Mouse (Mus musculus): ENCODE results near the gene Nlrp3. TPM values are rescaled to one million over a fixed set of nuclear protein-coding genes. Genes with fewer than 3 reads are reported as not detected.

The Nlrp3 gene
- polyA plus RNA-seq, 1 experiment from 2014 or later = 0.07 TPM

DNA sequence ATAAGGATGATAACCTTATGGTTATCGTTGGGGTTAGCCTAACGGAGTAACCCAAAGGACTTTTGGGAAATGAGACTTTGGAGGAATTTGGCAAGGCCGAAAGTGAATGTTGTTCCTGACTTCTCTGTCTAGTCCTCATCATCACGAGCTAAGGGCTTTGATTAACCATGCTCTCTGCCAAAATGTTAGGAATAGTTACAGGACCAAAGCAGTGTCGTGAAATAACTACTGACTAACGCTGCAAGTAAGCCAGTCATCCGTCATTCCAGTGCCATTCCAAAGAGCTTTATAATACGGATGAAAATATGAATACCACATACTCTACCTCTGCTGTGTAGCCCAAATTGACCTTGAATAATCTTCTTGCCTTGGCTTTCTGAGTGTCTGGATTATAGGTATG, 55.6 kb downstream of the Nlrp3 start:
- Histone ChIP-seq H3K4me3 (ENCODE audit: low read length) (no peak overlapping the region), H3K4me1 (ENCODE audit: insufficient read depth, low read length) (no peaks in the 10 kb centered on the region), H3K36me3 (ENCODE audit: insufficient read depth, low read length) (no peaks in the 10 kb centered on the region), H3K9ac (replicated peaks; ENCODE audit: low read length) (no peak overlapping the region), H3K27me3 (ENCODE audit: insufficient read depth, low read length) (no peaks in the 10 kb centered on the region), H3K9me3 (ENCODE audit: low read length) (no peaks in the 10 kb centered on the region), H3K27ac (ENCODE audit: low read length) (no peak overlapping the region), H3K4me2 (replicated peaks; ENCODE audit: low read depth, low read length) (no peak overlapping the region)
- WGBS = 87% methylated on average over 8 of the region's 8 CpGs
- ATAC-seq (ENCODE audit: low FRiP score, low TSS enrichment) = no peak

GRCm38 (mm10) chr11:59599211-59599610, 57.8 kb downstream of the Nlrp3 start:
- no peaks in the 10 kb centered on the region for H3K36me3 ChIP-seq (ENCODE audit: insufficient read depth, low read length)
- ATAC-seq (ENCODE audit: low FRiP score, low TSS enrichment) = no peak
- H3K27ac ChIP-seq (ENCODE audit: low read length) = no peak overlapping the region
- WGBS = 57% methylated on average over 7 of the region's 7 CpGs
- no peak overlapping the region for H3K9ac ChIP-seq (replicated peaks; ENCODE audit: low read length)
- H3K4me2 ChIP-seq (replicated peaks; ENCODE audit: low read depth, low read length) = no peak overlapping the region
- H3K27me3 ChIP-seq (ENCODE audit: insufficient read depth, low read length) = no peaks in the 10 kb centered on the region
- no peaks in the 10 kb centered on the region for H3K4me1 ChIP-seq (ENCODE audit: insufficient read depth, low read length)
- H3K9me3 ChIP-seq (ENCODE audit: low read length) = no peaks in the 10 kb centered on the region
- H3K4me3 ChIP-seq (ENCODE audit: low read length) = no peak overlapping the region

DNA sequence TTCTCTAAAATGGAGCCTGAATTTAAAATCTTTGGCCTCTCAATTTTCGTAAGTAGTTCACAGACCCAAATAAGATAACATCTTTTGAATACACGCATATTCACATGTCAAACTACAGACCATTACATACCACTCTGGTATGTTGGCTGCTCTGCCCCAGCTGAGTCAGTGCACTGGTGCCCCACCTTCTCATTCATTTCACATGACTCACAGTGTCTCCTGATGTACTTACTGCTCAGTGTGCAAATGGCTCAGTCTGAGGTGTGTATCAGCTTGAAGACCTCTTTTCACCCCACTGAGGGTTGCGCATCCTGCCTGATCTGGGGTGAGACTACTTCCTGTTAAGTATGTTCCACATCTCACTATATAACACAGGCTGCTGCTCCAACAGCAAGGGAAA, 59.5 kb downstream of the Nlrp3 start:
- Histone ChIP-seq H3K27ac (ENCODE audit: low read length) (no peak overlapping the region), H3K36me3 (ENCODE audit: insufficient read depth, low read length) (no peaks in the 10 kb centered on the region), H3K9me3 (ENCODE audit: low read length) (no peaks in the 10 kb centered on the region), H3K4me1 (ENCODE audit: insufficient read depth, low read length) (no peaks in the 10 kb centered on the region), H3K4me2 (replicated peaks; ENCODE audit: low read depth, low read length) (no peak overlapping the region), H3K27me3 (ENCODE audit: insufficient read depth, low read length) (no peaks in the 10 kb centered on the region), H3K4me3 (ENCODE audit: low read length) (no peak overlapping the region), H3K9ac (replicated peaks; ENCODE audit: low read length) (no peak overlapping the region)
- WGBS = 82% methylated on average over 3 of the region's 3 CpGs
- ATAC-seq (ENCODE audit: low FRiP score, low TSS enrichment) = no peak

GRCm38 (mm10) chr11:59602287-59602686, 60.9 kb downstream of the Nlrp3 start:
- Histone ChIP-seq H3K27ac (ENCODE audit: low read length) (no peak overlapping the region), H3K36me3 (ENCODE audit: insufficient read depth, low read length) (no peaks in the 10 kb centered on the region), H3K4me1 (ENCODE audit: insufficient read depth, low read length) (no peaks in the 10 kb centered on the region), H3K9ac (replicated peaks; ENCODE audit: low read length) (no peak overlapping the region), H3K27me3 (ENCODE audit: insufficient read depth, low read length) (no peaks in the 10 kb centered on the region), H3K4me3 (ENCODE audit: low read length) (no peak overlapping the region), H3K9me3 (ENCODE audit: low read length) (no peaks in the 10 kb centered on the region), H3K4me2 (replicated peaks; ENCODE audit: low read depth, low read length) (no peak overlapping the region)
- 55% methylated on average over 1 of the region's 1 CpGs for WGBS
- no peak for ATAC-seq (ENCODE audit: low FRiP score, low TSS enrichment)

DNA sequence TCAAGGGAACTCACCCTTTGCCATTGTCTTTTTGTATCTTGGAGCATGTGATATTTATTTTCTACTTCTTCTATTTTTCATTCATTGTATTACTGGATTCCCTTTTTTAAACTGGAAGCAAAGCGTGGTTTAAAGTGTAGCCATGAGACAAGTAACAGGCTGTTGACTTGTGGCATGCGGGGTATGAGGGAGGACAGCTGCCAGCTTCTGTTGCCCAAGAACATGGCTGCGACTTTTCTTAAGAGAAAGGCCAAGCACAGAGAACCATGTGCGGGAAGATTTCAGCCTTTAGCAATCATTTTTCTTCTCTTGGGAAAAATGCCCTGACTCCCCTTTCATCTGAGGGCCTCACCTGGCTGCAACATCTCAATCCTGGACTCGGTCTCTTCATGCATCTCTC, 70.3 kb downstream of the Nlrp3 start:
- Histone ChIP-seq H3K27ac (ENCODE audit: low read length) (no peak overlapping the region), H3K36me3 (ENCODE audit: insufficient read depth, low read length) (no peaks in the 10 kb centered on the region), H3K4me3 (ENCODE audit: low read length) (no peak overlapping the region), H3K27me3 (ENCODE audit: insufficient read depth, low read length) (0 out of 2 replicates have a peak, but pooled peaks cover 3% of the 10 kb centered on the region), H3K9ac (replicated peaks; ENCODE audit: low read length) (no peak overlapping the region), H3K4me2 (replicated peaks; ENCODE audit: low read depth, low read length) (no peak overlapping the region), H3K9me3 (ENCODE audit: low read length) (no peaks in the 10 kb centered on the region), H3K4me1 (ENCODE audit: insufficient read depth, low read length) (no peaks in the 10 kb centered on the region)
- no peak for ATAC-seq (ENCODE audit: low FRiP score, low TSS enrichment)
- WGBS = 78% methylated on average over 5 of the region's 5 CpGs

GRCm38 (mm10) chr11:59614120-59614519, 72.8 kb downstream of the Nlrp3 start:
- H3K36me3 ChIP-seq (ENCODE audit: insufficient read depth, low read length) = no peaks in the 10 kb centered on the region
- no peak overlapping the region for H3K27ac ChIP-seq (ENCODE audit: low read length)
- WGBS = 25% methylated on average over 4 of the region's 4 CpGs
- H3K9me3 ChIP-seq (ENCODE audit: low read length) = no peaks in the 10 kb centered on the region
- H3K4me2 ChIP-seq (replicated peaks; ENCODE audit: low read depth, low read length) = no peak overlapping the region
- no peak overlapping the region for H3K4me3 ChIP-seq (ENCODE audit: low read length)
- no peaks in the 10 kb centered on the region for H3K4me1 ChIP-seq (ENCODE audit: insufficient read depth, low read length)
- H3K27me3 ChIP-seq (ENCODE audit: insufficient read depth, low read length) = 0 out of 2 replicates have a peak, but pooled peaks cover 3% of the 10 kb centered on the region
- no peak overlapping the region for H3K9ac ChIP-seq (replicated peaks; ENCODE audit: low read length)
- ATAC-seq (ENCODE audit: low FRiP score, low TSS enrichment) = no peak

Other genes starting within 250 kb of the Nlrp3 start
- gene Wnt9a, start 234.6 kb upstream of the Nlrp3 start, polyA plus RNA-seq (2015; fragmentation: Nextera tagmentation; extraction: Ambion mirVana) = 1.6 and 1.8 TPM in 2 replicates
- gene Prss38, start 165.9 kb upstream of the Nlrp3 start, polyA plus RNA-seq (2015; fragmentation: Nextera tagmentation; extraction: Ambion mirVana) = not detected in 2 replicates
- gene Jmjd4, start 91.5 kb upstream of the Nlrp3 start, polyA plus RNA-seq (2015; fragmentation: Nextera tagmentation; extraction: Ambion mirVana) = 13.0 and 13.6 TPM in 2 replicates
- gene Snap47, start 90.4 kb upstream of the Nlrp3 start, polyA plus RNA-seq (2015; fragmentation: Nextera tagmentation; extraction: Ambion mirVana) = 119 and 124 TPM in 2 replicates
- 9.3 and 9.6 TPM in 2 replicates for gene Zfp867, start 69.1 kb upstream of the Nlrp3 start, polyA plus RNA-seq (2015; fragmentation: Nextera tagmentation; extraction: Ambion mirVana)
- gene Zkscan17, start 14.8 kb upstream of the Nlrp3 start, polyA plus RNA-seq (2015; fragmentation: Nextera tagmentation; extraction: Ambion mirVana) = 29.1 and 31.4 TPM in 2 replicates
- not detected in 2 replicates for gene Olfr222, start 34.7 kb downstream of the Nlrp3 start, polyA plus RNA-seq (2015; fragmentation: Nextera tagmentation; extraction: Ambion mirVana)
- not detected in 2 replicates for gene Olfr223, start 51.7 kb downstream of the Nlrp3 start, polyA plus RNA-seq (2015; fragmentation: Nextera tagmentation; extraction: Ambion mirVana)
- gene Mprip, start 119.7 kb downstream of the Nlrp3 start, polyA plus RNA-seq (2015; fragmentation: Nextera tagmentation; extraction: Ambion mirVana) = 42.7 and 43.8 TPM in 2 replicates
- gene Pld6, start 246.1 kb downstream of the Nlrp3 start, polyA plus RNA-seq (2015; fragmentation: Nextera tagmentation; extraction: Ambion mirVana) = 5.8 and 6.6 TPM in 2 replicates